Mouse (Mus musculus) bone marrow, adult 2 months (tissue): ENCODE measurements around the gene Phf11a.
"Not testable (repeated sequence)": the region's sequence is repeated elsewhere in the genome, so short reads cannot be mapped to it uniquely, and the experiment has no call there.

Experiments
- CTCF ChIP-seq: fragments of 200-500 bp; IDR thresholded peaks from 2 replicates; pipeline ENCODE4 v1.5.1; 2011; ENCODE audit warnings: low read length, control low read depth; ENCODE audit not compliant: control insufficient read depth, insufficient read depth
- POLR2A ChIP-seq: fragments of 200-500 bp; IDR thresholded peaks from 2 replicates; pipeline ENCODE4 v1.6.1; 2011; ENCODE audit warnings: low read depth, mild to moderate bottlenecking, control low read depth, low read length, borderline replicate concordance; ENCODE audit not compliant: control insufficient read depth

- TF ChIP-seq POLR2A, CTCF: not testable (repeated sequence)
These were observed 5.6 kb downstream of the Phf11a start for GRCm38 (mm10) chr14:59291769-59292168.
